In genomic region chr13:33563366-33563765, GRCm38 (mm10) we compare ENCODE assay signal across 15 mouse cellular contexts.
"Had no signal": no experiment of that assay in that cellular context is flagged by ENCODE, and none has a peak within 500 bp of the region (broad histone marks: within the 10 kb centered on the region; RNA-seq: fewer than 3 reads in every experiment).

No protein-coding gene starts in this region.

- DNase-seq: cerebellum, adult 9-11 months; cerebellum, postnatal 10 days; cerebellum, postnatal 14 days; cerebellum, postnatal 25 days; cerebellum, postnatal 36 days; embryo, embryonic 11 days; forebrain, postnatal 0 days; gastrocnemius, adult 2 months; gastrocnemius, postnatal 10 days; gastrocnemius, postnatal 14 days; gastrocnemius, postnatal 25 days; gastrocnemius, postnatal 36 days; heart, adult 11 months; heart, adult 18-20 months; heart, adult 2 months had no signal
